Mouse (Mus musculus) midbrain, embryonic 16.5 days (tissue): ENCODE measurements around the gene Arid1a. TPM values are rescaled to one million over a fixed set of nuclear protein-coding genes. Genes with fewer than 3 reads are reported as not detected.
"Not testable (repeated sequence)": the region's sequence is repeated elsewhere in the genome, so short reads cannot be mapped to it uniquely, and the experiment has no call there.

Experiments used
- ATAC-seq: fragments of 200-750 bp; cut with Nextera tagmentation; 2 replicates; pipeline ENCODE4 v1.8.0; 2017; ENCODE audit warnings: moderate TSS enrichment
- H3K27ac ChIP-seq: fragments of 300-500 bp; sonication (generic); 2 replicates; pipeline ENCODE4 v1.5.1; 2014; ENCODE audit warnings: mild to moderate bottlenecking, low read length, mixed read lengths
- H3K27me3 ChIP-seq: fragments of 300-500 bp; sonication (generic); 2 replicates; pipeline ENCODE4 v1.6.1; 2014; ENCODE audit warnings: low read depth, low read length, mixed read lengths; ENCODE audit not compliant: control insufficient read depth, insufficient read depth
- H3K36me3 ChIP-seq: fragments of 300-500 bp; sonication (generic); 2 replicates; pipeline ENCODE4 v1.6.1; 2014; ENCODE audit warnings: mild to moderate bottlenecking, low read length, moderate library complexity, mixed read lengths; ENCODE audit not compliant: control insufficient read depth, insufficient read depth
- H3K4me1 ChIP-seq: fragments of 300-500 bp; sonication (generic); 2 replicates; pipeline ENCODE4 v1.6.1; 2014; ENCODE audit warnings: mild to moderate bottlenecking, low read length, mixed read lengths; ENCODE audit not compliant: control insufficient read depth, insufficient read depth
- H3K4me2 ChIP-seq: fragments of 300-500 bp; sonication (generic); 2 replicates; pipeline ENCODE4 v1.6.1; 2014; ENCODE audit warnings: mild to moderate bottlenecking, low read length, mixed read lengths
- H3K4me3 ChIP-seq: fragments of 300-500 bp; sonication (generic); 2 replicates; pipeline ENCODE4 v1.5.1; 2014; ENCODE audit warnings: low read depth, mild to moderate bottlenecking, low read length, moderate library complexity, mixed read lengths
- H3K9ac ChIP-seq: fragments of 300-500 bp; sonication (generic); 2 replicates; pipeline ENCODE4 v1.6.1; 2014; ENCODE audit warnings: low read depth, low read length, mixed read lengths
- H3K9me3 ChIP-seq: fragments of 300-500 bp; sonication (generic); replicated peaks from 2 replicates; pipeline ENCODE4 v1.6.1; 2014; ENCODE audit warnings: mild to moderate bottlenecking, low read length, mixed read lengths; ENCODE audit not compliant: control insufficient read depth, poor library complexity, severe bottlenecking
- WGBS: fragments of 180-500 bp; shearing (Covaris S2); extraction: QIAGEN DNeasy Blood & Tissue Kit; methylation state at CpG from one replicate; pipeline ENCODE4 v1.1.7; 2014; 5-methylcytosine and 5-hydroxymethylcytosine counted together
- polyA plus RNA-seq: library from polyadenylated mRNA; unstranded; fragments of >200 nt; fragmentation: Nextera tagmentation; extraction: Ambion mirVana; gene quantifications from 2 replicates; pipeline ENCODE4 v1.2.1, GENCODE M21; 2015

Gene Arid1a
- polyA plus RNA-seq, 1 experiment from 2014 or later = 28.7 TPM

DNA sequence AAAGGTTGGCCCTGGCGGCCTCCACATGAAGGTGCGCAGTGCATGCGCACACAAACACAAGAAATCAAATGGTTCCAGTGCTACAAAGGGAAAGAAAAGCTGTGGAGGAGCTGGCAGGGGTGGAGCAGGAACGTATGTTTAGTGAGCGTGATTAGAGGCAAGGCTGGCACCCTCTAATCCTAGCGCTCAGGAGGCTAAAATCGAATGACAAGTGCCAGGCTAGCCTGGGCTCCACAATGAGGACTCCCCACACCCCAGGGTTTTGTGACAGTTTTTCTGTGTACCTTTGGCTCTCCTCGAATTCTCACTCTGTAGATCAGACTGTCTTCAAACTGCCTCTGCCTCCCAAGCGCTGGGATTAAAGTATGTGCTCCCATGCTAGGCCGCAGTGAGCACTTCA is 103.8 kb downstream of the Arid1a start:
- H3K27me3 ChIP-seq = no peaks in the 10 kb centered on the region
- 70% methylated on average over 10 of the region's 10 CpGs for WGBS
- H3K9ac ChIP-seq = no peak overlapping the region
- H3K4me1 ChIP-seq = peaks cover 3% of the 10 kb centered on the region; the same call in 1 of the 2 replicates
- no peak overlapping the region for H3K4me3 ChIP-seq
- H3K4me2 ChIP-seq = no peak overlapping the region
- no peak overlapping the region for H3K27ac ChIP-seq
- no peaks in the 10 kb centered on the region for H3K36me3 ChIP-seq
- no peaks in the 10 kb centered on the region for H3K9me3 ChIP-seq
- ATAC-seq = no peak

GRCm38 (mm10) chr4:133651986-133652385 is 104.6 kb downstream of the Arid1a start:
- Histone ChIP-seq H3K4me2 (no peak overlapping the region), H3K9ac (no peak overlapping the region), H3K4me1 (peaks cover under 1% of the 10 kb centered on the region; the same call in 1 of the 2 replicates), H3K27ac (no peak overlapping the region), H3K36me3 (no peaks in the 10 kb centered on the region), H3K4me3 (no peak overlapping the region), H3K9me3 (no peaks in the 10 kb centered on the region), H3K27me3 (no peaks in the 10 kb centered on the region)
- ATAC-seq = no peak
- 66% methylated on average over 4 of the region's 4 CpGs for WGBS

- no peaks in the 10 kb centered on the region for H3K27me3 ChIP-seq
- no peak for ATAC-seq
- no peak overlapping the region for H3K27ac ChIP-seq
- H3K9me3 ChIP-seq = no peaks in the 10 kb centered on the region
- no peaks in the 10 kb centered on the region for H3K4me1 ChIP-seq
- H3K36me3 ChIP-seq = no peaks in the 10 kb centered on the region
- no peak overlapping the region for H3K4me3 ChIP-seq
- WGBS = 51% methylated on average over 10 of the region's 10 CpGs
- no peak overlapping the region for H3K9ac ChIP-seq
- no peak overlapping the region for H3K4me2 ChIP-seq
These were observed 105.1 kb downstream of the Arid1a start for GRCm38 (mm10) chr4:133651445-133651844.

DNA sequence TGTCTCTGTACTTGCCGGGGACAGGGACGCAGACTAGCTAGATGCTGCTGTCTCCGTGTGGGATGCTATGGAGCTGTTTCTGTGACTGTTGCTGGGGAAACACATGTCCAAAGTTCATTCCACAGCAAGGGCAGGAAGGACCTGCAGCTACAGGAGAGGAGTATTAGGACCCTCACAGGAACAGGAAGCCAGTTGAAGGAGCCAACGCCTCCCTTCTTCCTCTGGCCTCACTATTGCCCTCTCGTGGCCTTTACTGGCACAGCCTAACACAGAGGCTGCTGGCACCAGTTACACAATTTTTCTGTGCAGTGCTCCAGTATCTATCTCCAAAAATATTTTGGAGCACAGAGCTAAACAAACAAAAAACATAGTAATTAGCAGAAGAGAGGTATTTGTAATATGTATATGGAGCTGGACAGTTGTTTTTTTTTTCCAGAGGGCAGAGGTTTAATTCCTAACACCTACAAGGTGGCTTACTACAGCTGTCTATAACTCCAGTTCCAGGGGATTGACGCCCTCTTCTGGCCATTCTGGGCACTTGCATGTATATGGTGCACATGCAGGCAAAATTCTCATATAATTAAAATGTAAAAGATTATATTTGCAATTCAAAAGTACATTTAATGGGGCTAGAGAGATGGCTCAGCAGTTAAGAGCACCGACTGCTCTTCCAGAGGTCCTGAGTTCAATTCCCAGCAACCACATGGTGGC is 106.4 kb downstream of the Arid1a start, which contains the start of gene Zdhhc18:
Gene Zdhhc18 (minus strand): TSS at position 166 of the 711 bp plus-strand sequence.
- Histone ChIP-seq H3K36me3 (no peaks in the 10 kb centered on the region), H3K4me2 (peak within 1 kb of the TSS; percentile 44), H3K27me3 (no peaks in the 10 kb centered on the region), H3K9ac (no peak within 1 kb of the TSS), H3K4me3 (peak within 1 kb of the TSS; percentile 12; the same call in 1 of the 2 replicates), H3K9me3 (no peaks in the 10 kb centered on the region), H3K27ac (no peak within 1 kb of the TSS), H3K4me1 (no peaks in the 10 kb centered on the region)
- peak; percentile 56; the same call in 1 of the 2 replicates for ATAC-seq
- WGBS = 40% methylated on average over 7 of the region's 7 CpGs

- WGBS = 83% methylated on average over 5 of the region's 5 CpGs
- not testable (repeated sequence) for H3K27me3 ChIP-seq, ATAC-seq, H3K9ac ChIP-seq, H3K9me3 ChIP-seq, H3K36me3 ChIP-seq, H3K4me1 ChIP-seq, H3K27ac ChIP-seq
- peak overlapping the region; percentile 12; the same call in 1 of the 2 replicates for H3K4me3 ChIP-seq
- H3K4me2 ChIP-seq = peak overlapping the region; percentile 44
These were observed 107.1 kb downstream of the Arid1a start for GRCm38 (mm10) chr4:133649464-133649863.

DNA sequence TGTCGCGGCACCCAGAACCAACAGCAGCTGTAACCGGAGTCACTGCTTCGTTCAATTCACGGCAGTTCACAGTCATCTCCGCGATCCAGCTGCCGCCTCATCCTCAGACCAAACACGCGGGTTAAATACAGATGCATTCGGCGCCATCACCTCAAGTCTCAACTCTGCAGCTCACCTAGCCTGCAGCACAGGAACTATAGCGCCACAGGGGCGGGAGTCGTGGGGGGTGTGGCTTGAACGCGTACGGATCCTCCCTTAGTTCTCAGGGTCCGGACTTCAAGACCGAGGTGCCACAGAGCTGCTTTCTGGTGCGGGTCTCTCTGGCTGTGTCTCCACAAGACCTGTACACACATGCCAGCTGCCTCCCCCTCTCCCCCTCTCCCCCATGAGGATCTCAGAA is 110.9 kb downstream of the Arid1a start:
- no peak overlapping the region for H3K4me3 ChIP-seq
- no peak overlapping the region for H3K27ac ChIP-seq
- no peak overlapping the region for H3K9ac ChIP-seq
- H3K9me3 ChIP-seq = 0 out of 2 replicates have a peak, but pooled peaks cover 2% of the 10 kb centered on the region
- no peak for ATAC-seq
- no peaks in the 10 kb centered on the region for H3K36me3 ChIP-seq
- no peaks in the 10 kb centered on the region for H3K27me3 ChIP-seq
- 46% methylated on average over 21 of the region's 21 CpGs for WGBS
- no peak overlapping the region for H3K4me2 ChIP-seq
- no peaks in the 10 kb centered on the region for H3K4me1 ChIP-seq

DNA sequence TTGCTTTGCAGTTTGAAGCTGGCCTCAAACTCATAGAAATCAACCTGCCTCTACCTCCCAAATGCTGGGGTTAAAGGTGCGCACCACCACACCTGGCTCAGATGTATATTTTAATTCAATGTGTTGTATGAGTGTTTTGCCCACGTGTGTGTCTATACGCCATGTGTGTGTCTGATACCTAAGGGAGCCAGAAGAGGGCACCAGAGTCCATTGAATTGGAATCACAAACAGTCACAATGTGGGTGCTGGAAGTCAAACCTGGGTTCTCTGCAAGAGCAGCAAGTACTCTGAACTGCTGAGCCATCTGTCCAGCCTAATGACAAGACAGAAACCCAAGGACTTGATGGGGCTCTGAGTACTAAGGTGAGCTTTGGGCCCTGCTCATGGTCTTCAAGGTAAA is 111.4 kb downstream of the Arid1a start:
- ATAC-seq = no peak
- Histone ChIP-seq H3K9me3 (0 out of 2 replicates have a peak, but pooled peaks cover 2% of the 10 kb centered on the region), H3K4me2 (no peak overlapping the region), H3K4me3 (no peak overlapping the region), H3K9ac (no peak overlapping the region), H3K4me1 (no peaks in the 10 kb centered on the region), H3K27me3 (no peaks in the 10 kb centered on the region), H3K27ac (no peak overlapping the region), H3K36me3 (no peaks in the 10 kb centered on the region)
- WGBS = 90% methylated on average over 3 of the region's 3 CpGs

DNA sequence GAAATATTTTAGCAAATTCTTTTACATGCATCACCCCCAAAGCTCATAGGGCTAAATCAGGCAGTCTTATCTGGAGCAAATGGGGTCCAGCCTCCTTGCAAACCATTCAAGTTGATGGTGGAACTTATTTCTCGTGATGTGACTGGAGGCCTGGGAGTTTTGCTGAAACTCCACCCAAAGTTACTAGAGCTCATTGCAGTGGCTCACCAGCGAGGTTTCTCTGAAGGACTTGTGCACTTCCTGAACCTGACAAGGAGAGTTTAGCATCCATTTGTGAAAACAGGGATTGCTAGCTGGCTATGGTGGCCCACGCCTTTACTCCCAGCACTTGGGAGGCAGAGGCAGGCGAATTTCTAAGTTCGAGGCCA is 122.5 kb downstream of the Arid1a start:
- Histone ChIP-seq H3K4me3 (no peak overlapping the region), H3K36me3 (no peaks in the 10 kb centered on the region), H3K4me1 (peaks cover 22% of the 10 kb centered on the region), H3K9ac (no peak overlapping the region), H3K9me3 (no peaks in the 10 kb centered on the region), H3K27ac (no peak overlapping the region), H3K27me3 (no peaks in the 10 kb centered on the region), H3K4me2 (no peak overlapping the region)
- WGBS = 84% methylated on average over 5 of the region's 5 CpGs
- ATAC-seq = no peak

- no peaks in the 10 kb centered on the region for H3K36me3 ChIP-seq
- peak overlapping the region; percentile 91 for H3K9ac ChIP-seq
- H3K27ac ChIP-seq = peak overlapping the region; percentile 85
- peak; percentile 94 for ATAC-seq
- no peaks in the 10 kb centered on the region for H3K9me3 ChIP-seq
- H3K4me3 ChIP-seq = peak overlapping the region; percentile 91
- 16% methylated on average over 23 of the region's 47 CpGs for WGBS
- no peaks in the 10 kb centered on the region for H3K27me3 ChIP-seq
- H3K4me2 ChIP-seq = peak overlapping the region; percentile 86
- H3K4me1 ChIP-seq = peaks cover 22% of the 10 kb centered on the region
These were observed 123.1 kb downstream of the Arid1a start for GRCm38 (mm10) chr4:133633332-133634042.
